Mouse (Mus musculus) urinary bladder, postnatal 14 days (tissue): ENCODE data around the gene Nrg3.
"Not testable (repeated sequence)": the region's sequence is repeated elsewhere in the genome, so short reads cannot be mapped to it uniquely, and the experiment has no call there.

Experiments used
- DNase-seq: peaks from one replicate; pipeline ENCODE4 v3.0.0; 2021; ENCODE audit warnings: low spot score

Nrg3 gene

GRCm38 (mm10) chr14:39211472-39211871 is 261.4 kb downstream of the Nrg3 start:
- no peak for DNase-seq

- no peak for DNase-seq
Measured at GRCm38 (mm10) chr14:39191946-39192345, 280.9 kb downstream of the Nrg3 start.

- no peak for DNase-seq
Measured at GRCm38 (mm10) chr14:39173709-39174108, 299.2 kb downstream of the Nrg3 start.

- no peak for DNase-seq
Measured at GRCm38 (mm10) chr14:39160140-39160539, 312.7 kb downstream of the Nrg3 start.

- no peak for DNase-seq
Measured at GRCm38 (mm10) chr14:39155462-39155861, 317.4 kb downstream of the Nrg3 start.

- no peak for DNase-seq
Measured at GRCm38 (mm10) chr14:39129766-39130165, 343.1 kb downstream of the Nrg3 start.

- DNase-seq = no peak
Measured at GRCm38 (mm10) chr14:39117977-39118376, 354.9 kb downstream of the Nrg3 start.

GRCm38 (mm10) chr14:39116522-39117231 is 356.2 kb downstream of the Nrg3 start:
- DNase-seq = not testable (repeated sequence)

- DNase-seq = no peak
Measured at GRCm38 (mm10) chr14:39109566-39109965, 363.3 kb downstream of the Nrg3 start.

GRCm38 (mm10) chr14:39106776-39107175 is 366.1 kb downstream of the Nrg3 start:
- DNase-seq = no peak

- no peak for DNase-seq
Measured at GRCm38 (mm10) chr14:39095219-39095618, 377.7 kb downstream of the Nrg3 start.

- no peak for DNase-seq
Measured at GRCm38 (mm10) chr14:39079461-39079860, 393.4 kb downstream of the Nrg3 start.

- no peak for DNase-seq
Measured at GRCm38 (mm10) chr14:39051542-39051941, 421.3 kb downstream of the Nrg3 start.

- DNase-seq = no peak
Measured at GRCm38 (mm10) chr14:39049021-39049420, 423.9 kb downstream of the Nrg3 start.

- no peak for DNase-seq
Measured at GRCm38 (mm10) chr14:39044290-39044689, 428.6 kb downstream of the Nrg3 start.

- DNase-seq = no peak
Measured at GRCm38 (mm10) chr14:39043793-39044192, 429.1 kb downstream of the Nrg3 start.

GRCm38 (mm10) chr14:39043384-39043783 is 429.5 kb downstream of the Nrg3 start:
- no peak for DNase-seq

- DNase-seq = peak; percentile 3
Measured at GRCm38 (mm10) chr14:39039046-39039445, 433.8 kb downstream of the Nrg3 start.

GRCm38 (mm10) chr14:39034482-39034881 is 438.4 kb downstream of the Nrg3 start:
- no peak for DNase-seq

- no peak for DNase-seq
Measured at GRCm38 (mm10) chr14:39023065-39023464, 449.8 kb downstream of the Nrg3 start.

- DNase-seq = no peak
Measured at GRCm38 (mm10) chr14:39014126-39014525, 458.8 kb downstream of the Nrg3 start.

- no peak for DNase-seq
Measured at GRCm38 (mm10) chr14:38997843-38998242, 475.0 kb downstream of the Nrg3 start.

GRCm38 (mm10) chr14:38992574-38992866 is 480.4 kb downstream of the Nrg3 start:
- no peak for DNase-seq

GRCm38 (mm10) chr14:38991847-38992573 is 480.9 kb downstream of the Nrg3 start:
- no peak for DNase-seq
